Mouse (Mus musculus): Measurements from ENCODE around the gene Ccr10.

GRCm38 (mm10) chr11:101146377-101146776, 28.9 kb downstream of the Ccr10 start:
- TF ChIP-seq HCFC1 (IDR thresholded peaks at IDR 0.05; ENCODE audit: low read depth, low read length) (no peak), BHLHE40 (IDR thresholded peaks at IDR 0.05; ENCODE audit: borderline replicate concordance, low read depth, low read length) (no peak), TAL1 (IDR thresholded peaks at IDR 0.05; ENCODE audit: low read length) (no peak), MAFK (IDR thresholded peaks at IDR 0.05; ENCODE audit: borderline replicate concordance, low read depth, low read length) (no peak), POLR2A (IDR thresholded peaks at IDR 0.05; ENCODE audit: control insufficient read depth in 1 of 2, insufficient read depth in 1 of 2, low read depth in 1 of 2, low read length in 2 of 2, poor library complexity in 1 of 2) (no peak), NRF1 (IDR thresholded peaks at IDR 0.05; ENCODE audit: insufficient read depth, low read depth, low read length, poor library complexity, severe bottlenecking) (no peak), CTCF (IDR thresholded peaks at IDR 0.05 in 2 of 3, conservative IDR thresholded peaks at IDR 0.05 in 1 of 3; ENCODE audit: control insufficient read depth in 1 of 3, insufficient read depth in 1 of 3, low read depth in 2 of 3, low read length in 3 of 3, poor library complexity in 1 of 3, severe bottlenecking in 1 of 3) (no peak), ZNF384 (IDR thresholded peaks at IDR 0.05; ENCODE audit: low read depth, low read length) (no peak), CHD2 (IDR thresholded peaks at IDR 0.05; ENCODE audit: low read length) (no peak)

Measured in MEL (cell line).